Mouse (Mus musculus): Measurements from ENCODE around the gene Bak1.
A peak's percentile ranks its signal among the peaks of the same experiment; 100 is the strongest.

Gene Bak1

DNA sequence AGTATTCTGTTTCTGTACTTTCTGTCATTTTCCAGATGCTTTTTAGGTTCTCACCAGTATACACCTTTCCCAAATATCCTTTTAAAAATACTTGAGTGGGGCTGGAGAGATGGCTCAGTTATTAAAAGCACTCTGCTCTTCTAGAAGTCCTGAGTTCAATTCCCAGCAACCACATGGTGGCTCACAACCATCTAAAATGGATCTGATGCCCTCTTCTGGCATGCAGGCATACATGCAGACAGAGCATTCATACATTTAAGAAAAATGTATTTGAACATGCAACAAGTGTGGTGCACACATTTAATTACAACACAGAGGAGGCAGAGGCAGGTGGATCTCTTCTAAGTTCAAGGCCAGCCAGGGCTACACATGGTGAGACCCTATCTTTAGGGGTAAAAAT, 53.4 kb downstream of the Bak1 start:
- DNase-seq = no peak

DNA sequence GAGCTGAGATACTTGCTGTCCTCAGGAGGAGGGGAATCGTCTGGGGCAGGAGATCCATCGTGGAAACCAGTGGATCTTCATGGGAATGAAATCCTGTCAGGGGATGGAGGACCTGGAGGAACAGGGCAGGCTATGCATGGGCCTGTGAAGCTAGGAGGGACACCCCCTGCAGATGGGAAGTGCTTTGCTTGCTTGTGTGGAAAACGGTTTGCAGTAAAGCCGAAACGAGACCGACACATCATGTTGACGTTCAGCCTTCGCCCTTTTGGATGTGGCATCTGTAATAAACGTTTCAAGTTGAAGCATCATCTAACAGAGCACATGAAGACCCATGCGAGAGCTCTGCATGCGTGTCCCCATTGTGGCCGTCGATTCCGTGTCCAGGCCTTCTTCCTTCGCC, 54.3 kb downstream of the Bak1 start:
- DNase-seq = no peak

DNA sequence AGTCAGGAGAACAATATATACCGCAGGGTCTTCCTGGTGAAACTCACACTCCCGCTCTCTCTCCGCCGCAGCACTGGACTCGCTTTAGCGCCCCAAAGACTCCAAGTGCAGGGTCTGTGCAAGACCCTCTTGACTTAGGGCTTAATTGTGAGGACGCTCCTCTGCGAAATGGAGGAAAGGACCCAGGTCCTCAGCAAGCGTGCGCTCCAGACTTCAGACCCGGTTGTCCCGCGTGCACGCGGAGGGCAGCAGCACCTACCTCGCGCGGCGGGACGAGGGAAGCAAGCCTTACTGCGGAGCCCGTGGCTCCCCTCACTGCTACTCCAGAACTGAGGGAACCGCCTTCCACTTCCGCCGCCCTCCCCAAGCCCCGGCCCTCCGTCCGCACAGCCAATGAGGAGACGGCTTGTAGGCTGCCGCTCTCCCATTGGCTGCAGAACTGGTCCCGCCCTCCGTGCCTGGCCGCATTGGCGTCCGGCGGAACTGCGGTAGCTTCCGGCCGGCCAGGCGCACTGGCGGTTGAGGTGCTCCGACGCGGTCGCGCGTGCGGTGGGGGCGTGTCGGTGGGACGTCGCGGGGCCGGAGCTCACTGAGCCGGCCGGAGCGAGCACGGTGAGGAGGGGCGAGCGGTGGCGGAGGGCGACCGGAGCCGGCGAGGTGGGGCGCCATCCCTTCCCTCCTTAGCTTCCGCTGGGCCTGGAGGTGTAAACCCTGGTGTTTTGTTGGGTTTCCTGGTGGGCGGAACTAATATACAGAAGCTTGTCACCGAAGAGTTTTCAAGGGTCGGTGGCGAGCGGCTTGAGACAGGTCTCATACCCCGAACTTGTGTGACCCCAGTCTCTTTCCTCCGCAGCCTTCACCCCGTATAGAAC, 55.9 kb downstream of the Bak1 start, which contains the start of gene Zbtb9:
Zbtb9 (plus strand) TSS at position 465 of the 872 bp plus-strand sequence.
- peak; percentile 95 to 98 for DNase-seq

- DNase-seq = no peak
Observed at GRCm38 (mm10) chr17:26972107-26972506, 56.7 kb downstream of the Bak1 start.

GRCm38 (mm10) chr17:26971247-26971905, 57.4 kb downstream of the Bak1 start:
- no peak for DNase-seq

DNA sequence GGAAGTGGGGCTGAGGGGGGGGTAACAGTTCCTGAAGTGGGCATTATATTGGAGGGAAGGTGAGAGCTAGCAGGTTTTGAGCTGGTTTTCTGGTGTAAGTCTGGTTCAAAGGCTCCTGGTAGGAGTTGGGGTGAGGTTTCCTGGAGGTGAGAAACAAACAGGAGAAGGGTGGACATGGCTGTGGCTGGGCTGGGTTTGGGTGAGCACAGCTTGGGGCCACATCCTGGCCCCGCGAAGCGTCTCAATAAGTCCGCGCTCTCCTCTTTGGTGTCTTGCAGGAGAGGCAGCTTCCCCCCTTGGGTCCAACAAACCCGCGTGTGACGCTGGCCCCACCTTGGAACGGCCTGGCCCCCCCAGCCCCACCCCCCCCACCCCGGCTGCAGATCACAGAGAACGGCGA, 58.6 kb downstream of the Bak1 start:
- DNase-seq = no peak

Measured in cerebellum, adult 18-20 months (tissue).